Mouse (Mus musculus) lung, postnatal 25 days (tissue): Measurements from ENCODE around the gene Zfp831.
A peak's percentile ranks its signal among the peaks of the same experiment; 100 is the strongest.

Experiments
- DNase-seq: peaks from one replicate; pipeline ENCODE4 v3.0.0; 2022; ENCODE audit warnings: low spot score

Gene Zfp831

GRCm38 (mm10) chr2:174731939-174732338 is 88.6 kb downstream of the Zfp831 start:
- no peak for DNase-seq

- DNase-seq = no peak
Observed at GRCm38 (mm10) chr2:174735270-174735669, 91.9 kb downstream of the Zfp831 start.

GRCm38 (mm10) chr2:174747182-174747581 is 103.8 kb downstream of the Zfp831 start:
- DNase-seq = peak; percentile 64

- no peak for DNase-seq
Observed at GRCm38 (mm10) chr2:174748381-174748780, 105.0 kb downstream of the Zfp831 start.

- no peak for DNase-seq
Observed at GRCm38 (mm10) chr2:174753197-174753596, 109.9 kb downstream of the Zfp831 start.

- peak; percentile 75 for DNase-seq
Observed at GRCm38 (mm10) chr2:174754231-174754630, 110.9 kb downstream of the Zfp831 start.

GRCm38 (mm10) chr2:174759189-174759588 is 115.9 kb downstream of the Zfp831 start:
- DNase-seq = no peak
